In the genomic region with DNA sequence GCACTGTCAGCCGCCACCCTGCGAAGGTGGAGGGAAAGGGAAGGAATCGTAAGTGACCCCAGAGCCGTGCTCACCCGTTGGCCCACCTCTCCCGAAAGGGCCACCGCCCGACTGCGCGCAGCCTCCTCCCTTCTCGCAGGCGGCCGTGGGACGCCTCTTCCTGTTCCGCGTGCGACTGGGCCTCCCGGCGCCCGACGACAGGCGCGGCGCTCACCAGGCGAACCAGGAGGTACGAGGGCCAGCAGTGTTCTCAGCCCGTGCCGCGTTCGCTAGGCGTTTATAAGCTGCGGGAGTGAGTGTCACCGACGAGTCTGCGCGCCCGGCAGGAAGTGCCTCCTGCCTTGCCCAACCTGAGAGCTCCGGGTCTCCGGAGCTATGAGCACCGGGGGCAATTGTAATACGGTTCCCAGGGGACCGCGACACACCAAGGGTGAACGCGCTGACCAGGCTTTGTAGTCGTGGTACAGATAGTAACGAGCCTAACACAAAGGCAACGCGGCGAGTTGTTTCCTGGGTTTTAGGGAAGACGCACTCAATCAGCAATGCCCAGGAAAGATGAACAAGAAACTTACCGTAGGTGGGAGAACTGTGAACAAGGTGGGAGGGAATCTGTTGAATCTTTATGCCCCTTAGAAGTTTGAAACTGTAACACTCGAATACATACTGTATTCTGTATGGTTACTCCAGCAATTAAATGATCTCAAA, we compare ENCODE assay signal across 7 mouse cellular contexts. TPM values are rescaled to one million over a fixed set of nuclear protein-coding genes. Genes with fewer than 3 reads are reported as not detected.
DNase-seq lines count a peak whose midpoint lies in the region; ATAC-seq and TF ChIP-seq lines count a peak whose summit lies in the region.

No protein-coding gene starts in this region.

- H3K36me3 ChIP-seq in intestine, embryonic 14.5 days (ENCODE audit: control insufficient read depth, insufficient read depth, low read length) = peaks cover 58% of the 10 kb centered on the region
- H3K36me3 ChIP-seq in limb, embryonic 11.5 days (ENCODE audit: control insufficient read depth, insufficient read depth, low read length) = peaks cover 7% of the 10 kb centered on the region
- peaks cover 56% of the 10 kb centered on the region for H3K36me3 ChIP-seq in midbrain, embryonic 12.5 days

- TF ChIP-seq CTCF in cortical plate, adult 2 months (IDR thresholded peaks at IDR 0.05; ENCODE audit: extremely low read depth, insufficient read depth, low read length) = no peak

- no peaks in the 10 kb centered on the region for H3K4me1 ChIP-seq in cortical plate, adult 2 months (ENCODE audit: control insufficient read depth, insufficient read depth, low read length)
- H3K4me1 ChIP-seq in intestine, embryonic 14.5 days (replicated peaks; ENCODE audit: control insufficient read depth, insufficient read depth, low read length) = peaks cover 18% of the 10 kb centered on the region; the same call in 1 of the 2 replicates
- peaks cover 7% of the 10 kb centered on the region for H3K4me1 ChIP-seq in limb, embryonic 11.5 days (ENCODE audit: control insufficient read depth, insufficient read depth, low read length)
- peaks cover 30% of the 10 kb centered on the region for H3K4me1 ChIP-seq in midbrain, embryonic 12.5 days

- H3K27ac ChIP-seq in cortical plate, adult 2 months (ENCODE audit: insufficient read depth, low read length) = peak overlapping the region; percentile 99
- peak overlapping the region; percentile 88 for H3K27ac ChIP-seq in intestine, embryonic 14.5 days (ENCODE audit: low read depth)
- H3K27ac ChIP-seq in limb, embryonic 11.5 days (replicated peaks; ENCODE audit: low read depth, low read length) = no peak overlapping the region
- peak overlapping the region; percentile 99 for H3K27ac ChIP-seq in midbrain, embryonic 12.5 days (replicated peaks)

- no peaks in the 10 kb centered on the region for H3K9me3 ChIP-seq in intestine, embryonic 14.5 days (ENCODE audit: control insufficient read depth, low read length)
- no peaks in the 10 kb centered on the region for H3K9me3 ChIP-seq in limb, embryonic 11.5 days (ENCODE audit: control insufficient read depth, low read length)
- no peaks in the 10 kb centered on the region for H3K9me3 ChIP-seq in midbrain, embryonic 12.5 days

- TF ChIP-seq POLR2A in cortical plate, adult 2 months (IDR thresholded peaks at IDR 0.05; ENCODE audit: extremely low read depth, insufficient read depth, low read length) = peak; percentile 47; the same call in 1 of the 2 replicates

- under 1% methylated on average over 50 of the region's 53 CpGs for WGBS in intestine, embryonic 14.5 days
- WGBS in limb, embryonic 11.5 days = under 1% methylated on average over 53 of the region's 53 CpGs
- under 1% methylated on average over 52 of the region's 53 CpGs for WGBS in midbrain, embryonic 12.5 days

- peak overlapping the region; percentile 75 for H3K4me3 ChIP-seq in cortical plate, adult 2 months (ENCODE audit: insufficient read depth, low read length)
- H3K4me3 ChIP-seq in intestine, embryonic 14.5 days (ENCODE audit: low read depth, low read length) = peak overlapping the region; percentile 84
- H3K4me3 ChIP-seq in limb, embryonic 11.5 days (ENCODE audit: low read depth, low read length) = peak overlapping the region; percentile 73
- H3K4me3 ChIP-seq in midbrain, embryonic 12.5 days = peak overlapping the region; percentile 92

- peak overlapping the region; percentile 83 for H3K9ac ChIP-seq in intestine, embryonic 14.5 days (ENCODE audit: low read length)
- peak overlapping the region; percentile 73 for H3K9ac ChIP-seq in limb, embryonic 11.5 days (ENCODE audit: low read length)
- H3K9ac ChIP-seq in midbrain, embryonic 12.5 days (replicated peaks) = peak overlapping the region; percentile 94

- ATAC-seq in intestine, embryonic 14.5 days (replicated peaks; ENCODE audit: low FRiP score, low TSS enrichment, low read depth) = peak; percentile 25; the same call in 1 of the 2 replicates
- ATAC-seq in limb, embryonic 11.5 days (ENCODE audit: insufficient number of reproducible peaks, low FRiP score, low TSS enrichment, low read depth) = 0 out of 2 replicates have a peak, but pooled peaks have one; percentile 15
- ATAC-seq in midbrain, embryonic 12.5 days (ENCODE audit: low FRiP score, low read depth) = no peak

- no peaks in the 10 kb centered on the region for H3K27me3 ChIP-seq in intestine, embryonic 14.5 days (replicated peaks; ENCODE audit: control insufficient read depth, insufficient read depth, low read length)
- no peaks in the 10 kb centered on the region for H3K27me3 ChIP-seq in limb, embryonic 11.5 days (ENCODE audit: control insufficient read depth, insufficient read depth, low read length)
- H3K27me3 ChIP-seq in midbrain, embryonic 12.5 days = no peaks in the 10 kb centered on the region

- H3K4me2 ChIP-seq in intestine, embryonic 14.5 days (ENCODE audit: low read length) = peak overlapping the region; percentile 82
- peak overlapping the region; percentile 93 for H3K4me2 ChIP-seq in limb, embryonic 11.5 days (ENCODE audit: low read depth, severe bottlenecking)
- peak overlapping the region; percentile 91 for H3K4me2 ChIP-seq in midbrain, embryonic 12.5 days (replicated peaks)

- DNase-seq in adipocyte (ENCODE audit: low spot score) = peak; percentile 66
- DNase-seq in gastrocnemius, postnatal 25 days = peak; percentile 66
- DNase-seq in intestine, embryonic 14.5 days (ENCODE audit: low spot score) = peak; percentile 82
- peak; percentile 63 for DNase-seq in limb, embryonic 11.5 days (ENCODE audit: low spot score)
- peak; percentile 71 for DNase-seq in spleen, adult 12 weeks (ENCODE audit: low spot score)

RNA-seq across cellular contexts. Expression of a gene that starts 0.9 kb away (rescaled TPM):
- polyA plus RNA-seq in cortical plate, adult 2 months (2012; rRNA removed) = 36.9 TPM in 2 replicates
- 10 to 100 TPM; 12.9 to 13.3 TPM for total RNA-seq in gastrocnemius, postnatal 25 days (2021)
- polyA plus RNA-seq in intestine, embryonic 14.5 days (2014; fragmentation: Nextera tagmentation; extraction: Ambion mirVana) = 41.6 and 41.7 TPM in 2 replicates
- polyA plus RNA-seq in limb, embryonic 11.5 days (2014; fragmentation: Nextera tagmentation; extraction: Ambion mirVana) = 37.9 and 38.1 TPM in 2 replicates
- polyA plus RNA-seq in midbrain, embryonic 12.5 days (2016; fragmentation: Nextera tagmentation; extraction: Ambion mirVana) = 64.3 and 69.4 TPM in 2 replicates

RNA-seq across cellular contexts. Expression of a gene that starts 0.9 kb away (rescaled TPM):
- 227 and 233 TPM in 2 replicates for polyA plus RNA-seq in cortical plate, adult 2 months (2012; rRNA removed)
- total RNA-seq in gastrocnemius, postnatal 25 days (2021) = 1 to 10 TPM; 7.8 to 9.7 TPM
- 50.1 and 51.1 TPM in 2 replicates for polyA plus RNA-seq in intestine, embryonic 14.5 days (2014; fragmentation: Nextera tagmentation; extraction: Ambion mirVana)
- polyA plus RNA-seq in limb, embryonic 11.5 days (2014; fragmentation: Nextera tagmentation; extraction: Ambion mirVana) = 30.4 and 32.6 TPM in 2 replicates
- 81.3 and 86.6 TPM in 2 replicates for polyA plus RNA-seq in midbrain, embryonic 12.5 days (2016; fragmentation: Nextera tagmentation; extraction: Ambion mirVana)

RNA-seq across cellular contexts. Expression of a gene that starts 7.9 kb away (rescaled TPM):
- polyA plus RNA-seq in cortical plate, adult 2 months (2012; rRNA removed) = 1.7 and 1.9 TPM in 2 replicates
- total RNA-seq in gastrocnemius, postnatal 25 days (2021) = under 1 TPM in 1 of 2 experiments, not detected in 1; 0.13 TPM
- polyA plus RNA-seq in intestine, embryonic 14.5 days (2014; fragmentation: Nextera tagmentation; extraction: Ambion mirVana) = 1.4 and 1.8 TPM in 2 replicates
- not detected in 2 replicates for polyA plus RNA-seq in limb, embryonic 11.5 days (2014; fragmentation: Nextera tagmentation; extraction: Ambion mirVana)
- polyA plus RNA-seq in midbrain, embryonic 12.5 days (2016; fragmentation: Nextera tagmentation; extraction: Ambion mirVana) = 0.11 TPM in 1 of 2 replicates, not detected in the other

RNA-seq across cellular contexts. Expression of a gene that starts 16.6 kb away (rescaled TPM):
- 2.0 and 2.2 TPM in 2 replicates for polyA plus RNA-seq in cortical plate, adult 2 months (2012; rRNA removed)
- 1 to 10 TPM; 5.3 to 6.1 TPM for total RNA-seq in gastrocnemius, postnatal 25 days (2021)
- polyA plus RNA-seq in intestine, embryonic 14.5 days (2014; fragmentation: Nextera tagmentation; extraction: Ambion mirVana) = 8.3 and 10.5 TPM in 2 replicates
- 11.2 and 12.7 TPM in 2 replicates for polyA plus RNA-seq in limb, embryonic 11.5 days (2014; fragmentation: Nextera tagmentation; extraction: Ambion mirVana)
- 11.7 and 13.0 TPM in 2 replicates for polyA plus RNA-seq in midbrain, embryonic 12.5 days (2016; fragmentation: Nextera tagmentation; extraction: Ambion mirVana)

RNA-seq across cellular contexts. Expression of a gene that starts 26.8 kb away (rescaled TPM):
- 64.3 and 64.9 TPM in 2 replicates for polyA plus RNA-seq in cortical plate, adult 2 months (2012; rRNA removed)
- 10 to 100 TPM; 12.8 to 16.8 TPM for total RNA-seq in gastrocnemius, postnatal 25 days (2021)
- 36.5 and 38.8 TPM in 2 replicates for polyA plus RNA-seq in intestine, embryonic 14.5 days (2014; fragmentation: Nextera tagmentation; extraction: Ambion mirVana)
- polyA plus RNA-seq in limb, embryonic 11.5 days (2014; fragmentation: Nextera tagmentation; extraction: Ambion mirVana) = 30.2 and 31.3 TPM in 2 replicates
- 34.1 and 36.8 TPM in 2 replicates for polyA plus RNA-seq in midbrain, embryonic 12.5 days (2016; fragmentation: Nextera tagmentation; extraction: Ambion mirVana)
